Mouse (Mus musculus) fibroblast of lung, adult 2 months (primary cell): ENCODE results near the gene Gab1.

Experiments
- DNase-seq: peaks from one replicate; pipeline ENCODE4 v3.0.0-alpha.2; 2011; ENCODE audit warnings: low read depth

Gene Gab1

GRCm38 (mm10) chr8:80843744-80844434, 36.4 kb downstream of the Gab1 start:
- DNase-seq = peak; percentile 87

- no peak for DNase-seq
Measured at GRCm38 (mm10) chr8:80842514-80842913, 37.8 kb downstream of the Gab1 start.

- no peak for DNase-seq
Measured at GRCm38 (mm10) chr8:80840090-80840489, 40.2 kb downstream of the Gab1 start.

GRCm38 (mm10) chr8:80838199-80838598, 42.1 kb downstream of the Gab1 start:
- DNase-seq = peak; percentile 94

GRCm38 (mm10) chr8:80835401-80835800, 44.9 kb downstream of the Gab1 start:
- no peak for DNase-seq

- DNase-seq = no peak
Measured at GRCm38 (mm10) chr8:80834443-80834842, 45.9 kb downstream of the Gab1 start.

GRCm38 (mm10) chr8:80832534-80832933, 47.8 kb downstream of the Gab1 start:
- DNase-seq = no peak

- no peak for DNase-seq
Measured at GRCm38 (mm10) chr8:80831876-80832524, 48.3 kb downstream of the Gab1 start.

- DNase-seq = no peak
Measured at GRCm38 (mm10) chr8:80830724-80831566, 49.4 kb downstream of the Gab1 start.

GRCm38 (mm10) chr8:80830141-80830540, 50.2 kb downstream of the Gab1 start:
- no peak for DNase-seq

GRCm38 (mm10) chr8:80826996-80827395, 53.3 kb downstream of the Gab1 start:
- DNase-seq = no peak

- DNase-seq = no peak
Measured at GRCm38 (mm10) chr8:80825136-80825535, 55.2 kb downstream of the Gab1 start.

- DNase-seq = no peak
Measured at GRCm38 (mm10) chr8:80824426-80824825, 55.9 kb downstream of the Gab1 start.

- DNase-seq = no peak
Measured at GRCm38 (mm10) chr8:80823250-80823649, 57.1 kb downstream of the Gab1 start.

- no peak for DNase-seq
Measured at GRCm38 (mm10) chr8:80821367-80822225, 58.7 kb downstream of the Gab1 start.

GRCm38 (mm10) chr8:80818978-80819377, 61.3 kb downstream of the Gab1 start:
- DNase-seq = no peak

GRCm38 (mm10) chr8:80817065-80817464, 63.3 kb downstream of the Gab1 start:
- no peak for DNase-seq

- DNase-seq = no peak
Measured at GRCm38 (mm10) chr8:80815179-80815578, 65.1 kb downstream of the Gab1 start.

- no peak for DNase-seq
Measured at GRCm38 (mm10) chr8:80814087-80814791, 66.1 kb downstream of the Gab1 start.

GRCm38 (mm10) chr8:80813439-80813838, 66.9 kb downstream of the Gab1 start:
- no peak for DNase-seq

GRCm38 (mm10) chr8:80811591-80811991, 68.7 kb downstream of the Gab1 start:
- no peak for DNase-seq
